Mouse (Mus musculus) heart, postnatal 0 days (tissue): ENCODE data around the gene Olfr814. TPM values are rescaled to one million over a fixed set of nuclear protein-coding genes. Genes with fewer than 3 reads are reported as not detected.
"Not testable (repeated sequence)": the region's sequence is repeated elsewhere in the genome, so short reads cannot be mapped to it uniquely, and the experiment has no call there.

Source experiments
- ATAC-seq: fragments of 200-750 bp; cut with Nextera tagmentation; 2 replicates; pipeline ENCODE4 v1.8.0; 2017; ENCODE audit warnings: low read depth, moderate number of reproducible peaks, moderate library complexity; ENCODE audit not compliant: insufficient read depth
- DNase-seq: peaks from one replicate; pipeline ENCODE4 v3.0.0-alpha.2; 2016; ENCODE audit warnings: low spot score
- H3K27ac ChIP-seq: fragments of 300-500 bp; sonication (generic); 2 replicates; pipeline ENCODE4 v1.5.1; 2014; ENCODE audit warnings: low read depth, mild to moderate bottlenecking
- H3K27me3 ChIP-seq: fragments of 300-500 bp; sonication (generic); 2 replicates; pipeline ENCODE4 v1.6.1; 2014; ENCODE audit warnings: low read length, mixed read lengths; ENCODE audit not compliant: control insufficient read depth, insufficient read depth
- H3K36me3 ChIP-seq: fragments of 300-500 bp; sonication (generic); replicated peaks from 2 replicates; pipeline ENCODE4 v1.6.1; 2014; ENCODE audit warnings: low read length, mixed read lengths; ENCODE audit not compliant: control insufficient read depth, insufficient read depth
- H3K4me1 ChIP-seq: fragments of 300-500 bp; sonication (generic); 2 replicates; pipeline ENCODE4 v1.6.1; 2014; ENCODE audit warnings: antibody characterized with exemption; ENCODE audit not compliant: control insufficient read depth, insufficient read depth
- H3K4me2 ChIP-seq: fragments of 300-500 bp; sonication (generic); 2 replicates; pipeline ENCODE4 v1.6.1; 2014; ENCODE audit warnings: low read depth, mild to moderate bottlenecking, low read length, moderate library complexity
- H3K4me3 ChIP-seq: fragments of 300-500 bp; sonication (generic); 2 replicates; pipeline ENCODE4 v1.5.1; 2014; ENCODE audit warnings: low read depth, low read length
- H3K9ac ChIP-seq: fragments of 300-500 bp; sonication (generic); replicated peaks from 2 replicates; pipeline ENCODE4 v1.6.1; 2014; ENCODE audit warnings: low read depth, low read length, mixed read lengths
- H3K9me3 ChIP-seq: fragments of 300-500 bp; sonication (generic); replicated peaks from 2 replicates; pipeline ENCODE4 v1.6.1; 2016; ENCODE audit warnings: low read length; ENCODE audit not compliant: control insufficient read depth
- CTCF ChIP-seq: IDR thresholded peaks from 2 replicates; pipeline ENCODE4 v1.5.1; 2016; ENCODE audit warnings: antibody characterized with exemption, control low read depth, low read depth
- EP300 ChIP-seq: IDR thresholded peaks from 2 replicates; pipeline ENCODE4 v1.6.1; 2016; ENCODE audit warnings: antibody characterized with exemption, low read depth
- WGBS: fragments of 180-500 bp; shearing (Covaris S2); extraction: QIAGEN DNeasy Blood & Tissue Kit; methylation state at CpG from one replicate; pipeline ENCODE4 v1.1.7; 2014; 5-methylcytosine and 5-hydroxymethylcytosine counted together
- polyA plus RNA-seq: library from polyadenylated mRNA; unstranded; fragments of >200 nt; fragmentation: Nextera tagmentation; extraction: Ambion mirVana; gene quantifications from 2 replicates; pipeline ENCODE4 v1.2.1, GENCODE M21; 2015
- total RNA-seq: library from RNA; depleted of rRNA; stranded (reverse); fragments of >200 nt; gene quantifications from 2 replicates; pipeline ENCODE4 v1.2.3, GENCODE M21; 2014; ENCODE audit warnings: low replicate concordance; rRNA removed

The Olfr814 gene
- total RNA-seq (not detected in 2 replicates), polyA plus RNA-seq (not detected in 2 replicates)

- not testable (repeated sequence) for DNase-seq, ATAC-seq, H3K36me3 ChIP-seq, H3K4me1 ChIP-seq, H3K27me3 ChIP-seq, H3K4me2 ChIP-seq, H3K27ac ChIP-seq, H3K4me3 ChIP-seq, H3K9me3 ChIP-seq, H3K9ac ChIP-seq
- WGBS: no CpG with 5 or more reads among the region's 1 CpGs
Observed at GRCm38 (mm10) chr10:129879751-129880150, at the start of gene Olfr814. Gene Olfr814 (minus strand): TSS chr10:129879851.

GRCm38 (mm10) chr10:129915497-129915896 is 35.8 kb upstream of the Olfr814 start, which contains the start of gene Olfr816:
Gene Olfr816 (minus strand): TSS chr10:129915597.
- TF ChIP-seq EP300: no peak
- no peak for TF ChIP-seq CTCF
- no peaks in the 10 kb centered on the region for H3K4me1 ChIP-seq
- no peaks in the 10 kb centered on the region for H3K36me3 ChIP-seq
- WGBS: 40% methylated on average over 1 of the region's 1 CpGs
- no peaks in the 10 kb centered on the region for H3K27me3 ChIP-seq
- no peak for ATAC-seq
- no peak within 1 kb of the TSS for H3K4me2 ChIP-seq
- no peak for DNase-seq
- H3K9ac ChIP-seq: no peak within 1 kb of the TSS
- H3K4me3 ChIP-seq: no peak within 1 kb of the TSS
- no peak within 1 kb of the TSS for H3K27ac ChIP-seq
- H3K9me3 ChIP-seq: no peaks in the 10 kb centered on the region

- H3K27ac ChIP-seq, H3K9me3 ChIP-seq, H3K27me3 ChIP-seq, H3K4me3 ChIP-seq, H3K9ac ChIP-seq, DNase-seq, ATAC-seq, H3K36me3 ChIP-seq, H3K4me2 ChIP-seq, H3K4me1 ChIP-seq: not testable (repeated sequence)
- no CpG with 5 or more reads among the region's 1 CpGs for WGBS
Observed at GRCm38 (mm10) chr10:129905767-129906166, 26.1 kb upstream of the Olfr814 start, which contains the start of gene Olfr815. Gene Olfr815 (minus strand): TSS chr10:129905867.

DNA sequence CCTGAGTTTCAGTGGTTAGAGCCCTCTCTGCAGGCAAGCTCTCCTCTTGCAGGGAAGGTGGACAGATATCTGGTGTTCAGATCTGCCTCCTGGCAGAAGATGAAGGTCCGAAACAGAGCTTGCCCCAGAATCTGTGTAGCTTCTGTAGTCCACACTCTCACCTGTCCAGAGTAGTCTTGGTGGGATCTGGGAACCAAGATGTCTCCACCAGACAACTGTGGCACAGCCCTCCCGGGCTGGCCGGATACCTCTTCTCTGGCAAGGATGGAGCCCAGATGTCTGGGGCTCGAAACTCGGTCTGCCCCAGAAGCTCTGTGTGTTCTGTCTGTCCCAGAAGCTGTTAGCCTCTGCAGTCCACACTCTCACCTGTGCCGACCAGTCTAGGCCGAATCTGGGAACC is 6.3 kb upstream of the Olfr814 start:
- H3K9me3 ChIP-seq: 0 out of 2 replicates have a peak, but pooled peaks cover 3% of the 10 kb centered on the region
- H3K27me3 ChIP-seq: no peaks in the 10 kb centered on the region
- no peak overlapping the region for H3K9ac ChIP-seq
- DNase-seq (no peak), ATAC-seq (no peak)
- no peaks in the 10 kb centered on the region for H3K4me1 ChIP-seq
- H3K36me3 ChIP-seq: no peaks in the 10 kb centered on the region
- H3K4me3 ChIP-seq: no peak overlapping the region
- TF ChIP-seq CTCF: no peak
- TF ChIP-seq EP300: no peak
- no peak overlapping the region for H3K27ac ChIP-seq
- 79% methylated on average over 7 of the region's 7 CpGs for WGBS
- no peak overlapping the region for H3K4me2 ChIP-seq

- not testable (repeated sequence) for H3K27ac ChIP-seq, H3K4me1 ChIP-seq, DNase-seq, H3K9ac ChIP-seq, H3K9me3 ChIP-seq, H3K4me2 ChIP-seq, H3K4me3 ChIP-seq, H3K27me3 ChIP-seq, ATAC-seq, H3K36me3 ChIP-seq
- 45% methylated on average over 6 of the region's 6 CpGs for WGBS
Observed at GRCm38 (mm10) chr10:129885496-129885895, 5.8 kb upstream of the Olfr814 start.

DNA sequence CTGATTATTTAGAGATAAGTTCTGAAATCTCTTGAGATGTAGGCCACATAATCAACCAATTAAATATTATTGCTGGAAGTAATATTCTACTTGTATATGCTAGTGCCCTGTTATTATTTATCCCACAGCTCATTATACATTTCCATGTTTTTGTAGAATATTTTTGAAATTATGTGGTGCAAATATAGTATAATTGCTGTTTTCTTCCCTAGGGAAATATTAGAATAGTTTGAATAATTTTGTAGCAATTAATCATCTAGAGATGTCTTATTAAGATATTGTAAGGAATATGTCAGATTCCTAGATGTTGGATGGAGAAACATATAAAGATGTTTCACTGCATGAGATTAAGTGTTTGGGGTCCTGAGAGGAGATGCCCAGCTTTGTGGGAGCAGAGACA is 24.6 kb downstream of the Olfr814 start, which contains the start of gene Olfr813:
Olfr813 (plus strand) TSS at position 301 of the 400 bp plus-strand sequence.
- ATAC-seq: no peak
- H3K4me1 ChIP-seq: no peaks in the 10 kb centered on the region

More for the DNA sequence above, 24.6 kb downstream of the Olfr814 start, which contains the start of gene Olfr813:
- Histone ChIP-seq H3K27me3 (no peaks in the 10 kb centered on the region), H3K4me2 (no peak within 1 kb of the TSS), H3K9ac (no peak within 1 kb of the TSS), H3K9me3 (no peaks in the 10 kb centered on the region), H3K27ac (no peak within 1 kb of the TSS), H3K36me3 (no peaks in the 10 kb centered on the region), H3K4me3 (no peak within 1 kb of the TSS)
- DNase-seq: no peak
- TF ChIP-seq EP300 (no peak), CTCF (no peak)
